Mouse (Mus musculus) liver, embryonic 14.5 days (tissue): ENCODE results near the gene 5730596B20Rik. TPM values are rescaled to one million over a fixed set of nuclear protein-coding genes. Genes with fewer than 3 reads are reported as not detected.

Experiments used
- ATAC-seq: fragments of 200-750 bp; cut with Nextera tagmentation; 2 replicates; pipeline ENCODE4 v1.8.0; 2017; ENCODE audit warnings: moderate number of reproducible peaks, mild to moderate bottlenecking, moderate library complexity; ENCODE audit not compliant: insufficient read depth
- DNase-seq, 3 experiments: peaks; one replicate each; pipeline ENCODE4 v3.0.0-alpha.2; 2012 to 2013; ENCODE audit warnings: low read depth in 3 of 3, low spot score in 3 of 3
- H3K27ac ChIP-seq: fragments of 300-500 bp; sonication (generic); 2 replicates; pipeline ENCODE4 v1.5.1; 2014; ENCODE audit warnings: moderate library complexity, mild to moderate bottlenecking, control low read depth, inconsistent platforms
- H3K27me3 ChIP-seq: fragments of 300-500 bp; sonication (generic); 2 replicates; pipeline ENCODE4 v1.6.1; 2014; ENCODE audit warnings: mild to moderate bottlenecking, low read length, moderate library complexity; ENCODE audit not compliant: control insufficient read depth, insufficient read depth
- H3K36me3 ChIP-seq: fragments of 300-500 bp; sonication (generic); replicated peaks from 2 replicates; pipeline ENCODE4 v1.6.1; 2014; ENCODE audit warnings: low read depth; ENCODE audit not compliant: control insufficient read depth, insufficient read depth
- H3K4me1 ChIP-seq, 2 experiments: fragments of 200-500 bp in 1 of 2; fragments of 300-500 bp in 1 of 2; sonication (generic) in 1 of 2; replicated peaks; 2 replicates each; pipeline ENCODE4 v1.6.1; 2012 to 2014; ENCODE audit warnings: antibody characterized with exemption in 1 of 2, inconsistent platforms in 1 of 2, low read length in 1 of 2; ENCODE audit not compliant: control insufficient read depth in 2 of 2, insufficient read depth in 2 of 2
- H3K4me2 ChIP-seq: fragments of 300-500 bp; sonication (generic); 2 replicates; pipeline ENCODE4 v1.6.1; 2014; ENCODE audit warnings: low read depth, mild to moderate bottlenecking, control low read depth, moderate library complexity
- H3K4me3 ChIP-seq, 2 experiments: fragments of 200-500 bp in 1 of 2; fragments of 300-500 bp in 1 of 2; sonication (generic) in 1 of 2; 2 replicates each; pipeline ENCODE4 v1.5.1; 2012 to 2014; ENCODE audit warnings: low read depth in 2 of 2, low read length in 2 of 2, mild to moderate bottlenecking in 2 of 2, control low read depth in 1 of 2, inconsistent platforms in 1 of 2, moderate library complexity in 1 of 2; ENCODE audit not compliant: insufficient read depth in 1 of 2
- H3K9ac ChIP-seq: fragments of 300-500 bp; sonication (generic); replicated peaks from 2 replicates; pipeline ENCODE4 v1.6.1; 2014; ENCODE audit warnings: mild to moderate bottlenecking, control low read depth, moderate library complexity
- H3K9me3 ChIP-seq: fragments of 300-500 bp; sonication (generic); 2 replicates; pipeline ENCODE4 v1.6.1; 2016; ENCODE audit warnings: low read length, mixed read lengths; ENCODE audit not compliant: control insufficient read depth
- CTCF ChIP-seq: IDR thresholded peaks from 2 replicates; pipeline ENCODE4 v1.5.1; 2016; ENCODE audit warnings: antibody characterized with exemption, low read depth, control low read depth
- EP300 ChIP-seq: IDR thresholded peaks from 2 replicates; pipeline ENCODE4 v1.6.1; 2016; ENCODE audit warnings: antibody characterized with exemption, low read depth
- WGBS: fragments of 180-500 bp; shearing (Covaris S2); extraction: QIAGEN DNeasy Blood & Tissue Kit; methylation state at CpG from one replicate; pipeline ENCODE4 v1.1.7; 2014; ENCODE audit not compliant: insufficient replicate concordance; 5-methylcytosine and 5-hydroxymethylcytosine counted together
- polyA plus RNA-seq, 2 experiments: library from polyadenylated mRNA; depleted of rRNA in 1 of 2; stranded (reverse) in 1 of 2; unstranded in 1 of 2; fragments of >200 nt; fragmentation: Nextera tagmentation in 1 of 2; extraction: Ambion mirVana in 1 of 2; gene quantifications; 2 replicates each; pipeline versions ENCODE4 v1.2.1 to v1.2.3; 2012 to 2014

5730596B20Rik gene
- polyA plus RNA-seq, 2 experiments = 0.03 to 0.04 TPM

- no peak overlapping the region for H3K9ac ChIP-seq
- no peak overlapping the region; the same call in 1 of the 2 replicates for H3K4me2 ChIP-seq
- DNase-seq (no peak), ATAC-seq (no peak)
- H3K36me3 ChIP-seq = no peaks in the 10 kb centered on the region
- H3K27me3 ChIP-seq = peaks cover 92% of the 10 kb centered on the region
- 2% methylated on average over 6 of the region's 6 CpGs for WGBS
- H3K9me3 ChIP-seq = no peaks in the 10 kb centered on the region
- no peak overlapping the region for H3K27ac ChIP-seq
- TF ChIP-seq CTCF (no peak), EP300 (no peak)
- no peaks in the 10 kb centered on the region for H3K4me1 ChIP-seq
- H3K4me3 ChIP-seq = peak overlapping the region in 1 of 2 experiments; percentile 27; a peak in 1 of 4 replicates
These were observed 907 bp upstream of the 5730596B20Rik start for GRCm38 (mm10) chr6:52176391-52176790.

GRCm38 (mm10) chr6:52177806-52178205, 508 bp downstream of the 5730596B20Rik start:
- H3K4me3 ChIP-seq = no peak overlapping the region
- H3K4me2 ChIP-seq = peak overlapping the region; percentile 2; the same call in 1 of the 2 replicates
- no peaks in the 10 kb centered on the region for H3K36me3 ChIP-seq
- H3K27me3 ChIP-seq = peaks cover 82% of the 10 kb centered on the region
- no peak for ATAC-seq
- no peak overlapping the region for H3K9ac ChIP-seq
- no peak for TF ChIP-seq CTCF
- no peak for TF ChIP-seq EP300
- no peaks in the 10 kb centered on the region for H3K4me1 ChIP-seq
- DNase-seq = no peak
- no peaks in the 10 kb centered on the region for H3K9me3 ChIP-seq
- 6% methylated on average over 9 of the region's 9 CpGs for WGBS
- H3K27ac ChIP-seq = no peak overlapping the region

- DNase-seq = no peak
- 10% methylated on average over 4 of the region's 4 CpGs for WGBS
These were observed 1.8 kb downstream of the 5730596B20Rik start for GRCm38 (mm10) chr6:52178918-52179665.

GRCm38 (mm10) chr6:52179690-52180089, 2.4 kb downstream of the 5730596B20Rik start:
- 8% methylated on average over 10 of the region's 10 CpGs for WGBS
- peak overlapping the region; percentile 2 to 21; a peak in 2 of 4 replicates for H3K4me3 ChIP-seq
- no peak for ATAC-seq
- peaks cover 67% of the 10 kb centered on the region for H3K27me3 ChIP-seq
- no peaks in the 10 kb centered on the region for H3K9me3 ChIP-seq
- H3K27ac ChIP-seq = no peak overlapping the region
- DNase-seq = no peak
- TF ChIP-seq EP300 (no peak), CTCF (no peak)
- 0 out of 4 replicates have a peak, but pooled peaks cover 0 to 3% of the 10 kb centered on the region in 2 experiments for H3K4me1 ChIP-seq
- peak overlapping the region; percentile 11 for H3K4me2 ChIP-seq
- no peak overlapping the region for H3K9ac ChIP-seq
- H3K36me3 ChIP-seq = no peaks in the 10 kb centered on the region

More at GRCm38 (mm10) chr6:52178918-52179665, 1.8 kb downstream of the 5730596B20Rik start:
- H3K27me3 ChIP-seq = peaks cover 70% of the 10 kb centered on the region
- no peaks in the 10 kb centered on the region for H3K9me3 ChIP-seq
- no peak overlapping the region for H3K27ac ChIP-seq
- H3K4me1 ChIP-seq = 0 out of 4 replicates have a peak, but pooled peaks cover 0 to 2% of the 10 kb centered on the region in 2 experiments
- no peaks in the 10 kb centered on the region for H3K36me3 ChIP-seq
- H3K4me2 ChIP-seq = peak overlapping the region; percentile 11
- H3K9ac ChIP-seq = no peak overlapping the region
- ATAC-seq = no peak
- no peak for TF ChIP-seq CTCF
- no peak for TF ChIP-seq EP300
- peak overlapping the region in 1 of 2 experiments; percentile 21; a peak in 2 of 4 replicates for H3K4me3 ChIP-seq

GRCm38 (mm10) chr6:52180213-52180710, 3.0 kb downstream of the 5730596B20Rik start:
- ATAC-seq (no peak), DNase-seq (no peak)
- WGBS = 27% methylated on average over 11 of the region's 11 CpGs
- Histone ChIP-seq H3K4me1 (0 out of 4 replicates have a peak, but pooled peaks cover 0 to 3% of the 10 kb centered on the region in 2 experiments), H3K4me3 (no peak overlapping the region), H3K9ac (no peak overlapping the region), H3K27me3 (peaks cover 67% of the 10 kb centered on the region), H3K4me2 (no peak overlapping the region), H3K9me3 (no peaks in the 10 kb centered on the region), H3K36me3 (no peaks in the 10 kb centered on the region), H3K27ac (no peak overlapping the region)
- no peak for TF ChIP-seq EP300
- no peak for TF ChIP-seq CTCF
